Mouse (Mus musculus) MEL (cell line): Measurements from ENCODE around the gene Ddx24. TPM values are rescaled to one million over a fixed set of nuclear protein-coding genes. Genes with fewer than 3 reads are reported as not detected.

Experiments
- DNase-seq: peaks from one replicate; pipeline ENCODE4 v3.0.0; 2011; ENCODE audit warnings: low read depth, low spot score
- H3K27ac ChIP-seq: 2 replicates; pipeline ENCODE4 v1.5.1; 2012; ENCODE audit warnings: low read depth, mild to moderate bottlenecking, control low read depth, low read length, moderate library complexity; ENCODE audit not compliant: control insufficient read depth
- H3K27me3 ChIP-seq, 2 experiments: fragments of 150-350 bp in 1 of 2; sonication (generic) in 1 of 2; 2 replicates each; pipeline ENCODE4 v1.6.1; 2012; ENCODE audit warnings: low read length in 2 of 2, mild to moderate bottlenecking in 2 of 2, improper control_type of control experiment in 1 of 2, moderate library complexity in 1 of 2; ENCODE audit not compliant: insufficient read depth in 2 of 2, control insufficient read depth in 1 of 2
- H3K36me3 ChIP-seq, 2 experiments: 2 replicates each; pipeline ENCODE4 v1.6.1; 2012 to 2014; ENCODE audit warnings: low read length in 2 of 2, improper control_type of control experiment in 1 of 2, inconsistent platforms in 1 of 2, mild to moderate bottlenecking in 1 of 2; ENCODE audit not compliant: insufficient read depth in 2 of 2, control insufficient read depth in 1 of 2
- H3K4me1 ChIP-seq, 2 experiments: fragments of 150-350 bp in 1 of 2; sonication (generic) in 1 of 2; 2 replicates each; pipeline ENCODE4 v1.6.1; 2012; ENCODE audit warnings: low read length in 2 of 2, improper control_type of control experiment in 1 of 2, mild to moderate bottlenecking in 1 of 2; ENCODE audit not compliant: insufficient read depth in 2 of 2, control insufficient read depth in 1 of 2
- H3K4me3 ChIP-seq, 2 experiments: fragments of 150-350 bp in 1 of 2; sonication (generic) in 1 of 2; 2 replicates each; pipeline ENCODE4 v1.5.1; 2012; ENCODE audit warnings: low read depth in 2 of 2, low read length in 2 of 2, mild to moderate bottlenecking in 2 of 2, moderate library complexity in 2 of 2, control low read depth in 1 of 2, improper control_type of control experiment in 1 of 2; ENCODE audit not compliant: control insufficient read depth in 1 of 2, insufficient read depth in 1 of 2
- H3K79me2 ChIP-seq: 2 replicates; pipeline ENCODE4 v1.6.1; 2012; ENCODE audit warnings: mild to moderate bottlenecking, low read length, moderate library complexity; ENCODE audit not compliant: control insufficient read depth, poor library complexity, insufficient read depth
- H3K9ac ChIP-seq: 2 replicates; pipeline ENCODE4 v1.6.1; 2012; ENCODE audit warnings: low read depth, mild to moderate bottlenecking, control low read depth, low read length, moderate library complexity; ENCODE audit not compliant: control insufficient read depth, poor library complexity, severe bottlenecking
- H3K9me3 ChIP-seq: fragments of 150-350 bp; sonication (generic); replicated peaks from 2 replicates; pipeline ENCODE4 v1.6.1; 2012; ENCODE audit warnings: mild to moderate bottlenecking, low read length, improper control_type of control experiment, moderate library complexity; ENCODE audit not compliant: insufficient read depth
- BHLHE40 ChIP-seq: IDR thresholded peaks from 2 replicates; pipeline ENCODE4 v1.6.1; 2012; ENCODE audit warnings: low read depth, mild to moderate bottlenecking, inconsistent platforms, low read length, improper control_type of control experiment, borderline replicate concordance
- CHD1 ChIP-seq: IDR thresholded peaks from 2 replicates; pipeline ENCODE4 v1.6.1; 2012; ENCODE audit warnings: low read depth, mild to moderate bottlenecking, inconsistent platforms, low read length, improper control_type of control experiment
- CTCF ChIP-seq, 3 experiments: IDR thresholded peaks in 2 of 3; conservative IDR thresholded peaks in 1 of 3; 2 replicates each; pipeline ENCODE4 v1.5.1; 2011 to 2012; ENCODE audit warnings: low read length in 3 of 3, low read depth in 2 of 3, mild to moderate bottlenecking in 2 of 3, improper control_type of control experiment in 1 of 3, inconsistent platforms in 1 of 3, mixed read lengths in 1 of 3, moderate library complexity in 1 of 3; ENCODE audit not compliant: control insufficient read depth in 1 of 3, insufficient read depth in 1 of 3, poor library complexity in 1 of 3, severe bottlenecking in 1 of 3
- ELF1 ChIP-seq: IDR thresholded peaks from 2 replicates; pipeline ENCODE4 v1.6.1; 2014; ENCODE audit warnings: low read depth, mild to moderate bottlenecking, inconsistent platforms, low read length, improper control_type of control experiment, moderate library complexity
- EP300 ChIP-seq, 2 experiments: IDR thresholded peaks; 2 replicates each; pipeline ENCODE4 v1.6.1; 2011; ENCODE audit warnings: improper control_type of control experiment in 2 of 2, low read length in 2 of 2, low read depth in 1 of 2, mild to moderate bottlenecking in 1 of 2
- ETS1 ChIP-seq: IDR thresholded peaks from 2 replicates; pipeline ENCODE4 v1.6.1; 2012; ENCODE audit warnings: low read depth, mild to moderate bottlenecking, inconsistent platforms, low read length, improper control_type of control experiment, moderate library complexity
- GATA1 ChIP-seq: IDR thresholded peaks from 2 replicates; pipeline ENCODE4 v1.6.1; 2011; ENCODE audit warnings: low read depth, low read length, improper control_type of control experiment
- HCFC1 ChIP-seq: IDR thresholded peaks from 2 replicates; pipeline ENCODE4 v1.6.1; 2012; ENCODE audit warnings: low read depth, mild to moderate bottlenecking, inconsistent platforms, low read length, improper control_type of control experiment, moderate library complexity
- KAT2A ChIP-seq: conservative IDR thresholded peaks from 2 replicates; pipeline ENCODE4 v1.6.1; 2012; ENCODE audit warnings: low read depth, low read length, improper control_type of control experiment, inconsistent platforms
- MAX ChIP-seq: IDR thresholded peaks from 2 replicates; pipeline ENCODE4 v1.6.1; 2011; ENCODE audit warnings: low read length, improper control_type of control experiment
- MAZ ChIP-seq: IDR thresholded peaks from 2 replicates; pipeline ENCODE4 v1.6.1; 2012; ENCODE audit warnings: low read depth, mild to moderate bottlenecking, inconsistent platforms, low read length, improper control_type of control experiment
- MEF2A ChIP-seq: IDR thresholded peaks from 2 replicates; pipeline ENCODE4 v1.6.1; 2014; ENCODE audit warnings: low read depth, mild to moderate bottlenecking, inconsistent platforms, low read length, improper control_type of control experiment; ENCODE audit not compliant: poor library complexity, insufficient replicate concordance, severe bottlenecking; ENCODE audit errors: extremely low read depth
- MXI1 ChIP-seq: IDR thresholded peaks from 2 replicates; pipeline ENCODE4 v1.6.1; 2011; ENCODE audit warnings: mild to moderate bottlenecking, low read depth, low read length, improper control_type of control experiment
- MYC ChIP-seq: IDR thresholded peaks from 2 replicates; pipeline ENCODE4 v1.6.1; 2011; ENCODE audit warnings: low read depth, mild to moderate bottlenecking, low read length, improper control_type of control experiment, moderate library complexity
- NELFE ChIP-seq: IDR thresholded peaks from 2 replicates; pipeline ENCODE4 v1.6.1; 2011; ENCODE audit warnings: low read depth, low read length, improper control_type of control experiment
- POLR2A ChIP-seq, 2 experiments: IDR thresholded peaks; 2 replicates each; pipeline ENCODE4 v1.6.1; 2011 to 2012; ENCODE audit warnings: low read length in 2 of 2, mild to moderate bottlenecking in 2 of 2, control low read depth in 1 of 2, improper control_type of control experiment in 1 of 2, low read depth in 1 of 2, moderate library complexity in 1 of 2; ENCODE audit not compliant: control insufficient read depth in 1 of 2, insufficient read depth in 1 of 2, poor library complexity in 1 of 2
- POLR2AphosphoS2 ChIP-seq: IDR thresholded peaks from 2 replicates; pipeline ENCODE4 v1.6.1; 2011; ENCODE audit warnings: low read length, improper control_type of control experiment
- POLR2AphosphoS5 ChIP-seq: IDR thresholded peaks from 2 replicates; pipeline ENCODE4 v1.6.1; 2012; ENCODE audit warnings: low read depth, borderline replicate concordance, mild to moderate bottlenecking, inconsistent platforms, low read length, moderate library complexity, mixed read lengths
- RAD21 ChIP-seq: IDR thresholded peaks from 2 replicates; pipeline ENCODE4 v1.6.1; 2011; ENCODE audit warnings: mild to moderate bottlenecking, low read depth, low read length, improper control_type of control experiment
- RCOR1 ChIP-seq: IDR thresholded peaks from 2 replicates; pipeline ENCODE4 v1.6.1; 2012; ENCODE audit warnings: low read depth, mild to moderate bottlenecking, inconsistent platforms, low read length, improper control_type of control experiment
- SIN3A ChIP-seq: IDR thresholded peaks from 2 replicates; pipeline ENCODE4 v1.6.1; 2012; ENCODE audit warnings: low read length, improper control_type of control experiment, inconsistent platforms
- TBP ChIP-seq: IDR thresholded peaks from 2 replicates; pipeline ENCODE4 v1.8.0; 2011; ENCODE audit warnings: low read depth, low read length, improper control_type of control experiment
- TCF12 ChIP-seq: IDR thresholded peaks from 2 replicates; pipeline ENCODE4 v1.6.1; 2014; ENCODE audit warnings: low read depth, mild to moderate bottlenecking, inconsistent platforms, low read length, improper control_type of control experiment, moderate library complexity
- UBTF ChIP-seq: IDR thresholded peaks from 2 replicates; pipeline ENCODE4 v1.6.1; 2012; ENCODE audit warnings: low read depth, mild to moderate bottlenecking, inconsistent platforms, low read length, improper control_type of control experiment, moderate library complexity, borderline replicate concordance; ENCODE audit not compliant: insufficient read depth
- USF1 ChIP-seq: IDR thresholded peaks from 2 replicates; pipeline ENCODE4 v1.6.1; 2014; ENCODE audit warnings: low read depth, mild to moderate bottlenecking, inconsistent platforms, low read length, improper control_type of control experiment, moderate library complexity
- USF2 ChIP-seq, 2 experiments: IDR thresholded peaks; 2 replicates each; pipeline ENCODE4 v1.6.1; 2011 to 2012; ENCODE audit warnings: improper control_type of control experiment in 2 of 2, low read length in 2 of 2, borderline replicate concordance in 1 of 2, inconsistent platforms in 1 of 2, low read depth in 1 of 2, mild to moderate bottlenecking in 1 of 2; ENCODE audit not compliant: insufficient read depth in 1 of 2
- ZMIZ1 ChIP-seq: IDR thresholded peaks from 2 replicates; pipeline ENCODE4 v1.6.1; 2012; ENCODE audit warnings: low read depth, mild to moderate bottlenecking, inconsistent platforms, low read length, improper control_type of control experiment, moderate library complexity
- polyA plus RNA-seq, 2 experiments: library from polyadenylated mRNA; stranded (reverse) in 1 of 2; unstranded in 1 of 2; fragments of >175 nt in 1 of 2; fragments of >200 nt in 1 of 2; gene quantifications; 2 replicates each; pipeline versions ENCODE4 v1.2.1 to v1.2.4; 2012; ENCODE audit warnings: low replicate concordance in 2 of 2, low read depth in 1 of 2; ENCODE audit not compliant: insufficient read length in 2 of 2, insufficient read depth in 1 of 2, missing spikeins in 1 of 2
- total RNA-seq: library from RNA; depleted of rRNA; stranded (reverse); fragments of 300-350 nt; gene quantifications from 2 replicates; pipeline ENCODE4 v1.2.3, GENCODE M21; 2012

Ddx24 gene
- total and polyA plus RNA-seq, 3 experiments, result 113 to 876 (median 124) TPM

- Histone ChIP-seq H3K4me3 (peak overlapping the region; percentile 69 to 79), H3K4me1 (peaks cover 3 to 14% of the 10 kb centered on the region in 2 experiments; a peak in 3 of 4 replicates), H3K9ac (peak overlapping the region; percentile 81), H3K36me3 (peaks cover 0 to 5% of the 10 kb centered on the region in 2 experiments; a peak in 3 of 4 replicates), H3K27ac (peak overlapping the region; percentile 87), H3K27me3 (no peaks in the 10 kb centered on the region), H3K9me3 (no peaks in the 10 kb centered on the region), H3K79me2 (no peaks in the 10 kb centered on the region)
- TF ChIP-seq RCOR1 (no peak), CHD1 (no peak), POLR2A (IDR thresholded peaks at IDR 0.05; ENCODE audit: control insufficient read depth in 1 of 2, insufficient read depth in 1 of 2, low read depth in 1 of 2, low read length in 2 of 2, poor library complexity in 1 of 2) (no peak), POLR2AphosphoS2 (no peak), RAD21 (no peak)
- no peak for DNase-seq
These were observed 9.2 kb upstream of the Ddx24 start for GRCm38 (mm10) chr12:103434861-103435260.

DNA sequence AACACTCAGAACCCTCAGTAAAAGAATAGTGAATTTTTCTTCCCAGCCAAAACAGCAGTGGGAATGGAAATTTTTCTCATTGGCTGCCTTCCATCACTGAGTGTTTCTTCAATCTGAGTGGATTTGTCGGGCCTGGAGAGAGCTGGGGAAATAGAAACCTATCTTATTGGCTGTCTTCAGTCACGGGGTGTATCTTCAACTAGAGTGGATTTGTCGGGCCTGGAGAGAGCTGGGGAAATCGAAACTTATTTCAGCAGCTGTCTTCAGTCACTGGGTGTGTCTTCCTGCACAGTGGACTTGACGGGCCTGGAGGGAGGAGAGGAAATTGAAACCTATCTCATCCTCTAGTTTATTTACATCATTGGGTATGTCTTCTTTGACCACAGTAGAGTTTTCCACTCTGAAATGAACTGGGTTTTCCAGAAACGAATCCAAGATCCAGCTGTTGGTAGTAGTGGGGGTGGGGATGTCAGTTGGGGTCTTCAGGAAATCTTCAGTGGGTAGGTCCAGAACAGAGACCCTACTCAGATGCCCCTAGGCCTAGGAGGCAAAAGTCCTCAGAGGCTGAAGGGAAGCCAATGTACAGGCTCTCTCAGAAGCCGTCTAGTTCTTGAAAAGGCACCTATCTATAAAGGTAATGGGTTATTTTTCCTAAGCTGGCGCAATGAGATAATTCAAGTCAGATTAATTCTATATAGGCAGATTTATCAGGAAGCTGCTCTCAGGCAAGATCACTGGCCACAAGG, 8.5 kb upstream of the Ddx24 start, which contains the start of gene Ifi27:
TSS of gene Ifi27 (plus strand) at position 226 of the 746 bp plus-strand sequence.
- TF ChIP-seq USF2 (IDR thresholded peaks at IDR 0.05; ENCODE audit: borderline replicate concordance in 1 of 2, insufficient read depth in 1 of 2, low read depth in 1 of 2, low read length in 2 of 2) (peak; percentile 55 to 95), ZMIZ1 (no peak), TBP (peak; percentile 80), RCOR1 (no peak), RAD21 (no peak), KAT2A (no peak), MAZ (no peak), CTCF (IDR thresholded peaks at IDR 0.05 in 2 of 3, conservative IDR thresholded peaks at IDR 0.05 in 1 of 3; ENCODE audit: control insufficient read depth in 1 of 3, insufficient read depth in 1 of 3, low read depth in 2 of 3, low read length in 3 of 3, poor library complexity in 1 of 3, severe bottlenecking in 1 of 3) (no peak), MXI1 (peak; percentile 71), POLR2AphosphoS2 (peak; percentile 49; the same call in 1 of the 2 replicates), POLR2A (IDR thresholded peaks at IDR 0.05; ENCODE audit: control insufficient read depth in 1 of 2, insufficient read depth in 1 of 2, low read depth in 1 of 2, low read length in 2 of 2, poor library complexity in 1 of 2) (peak in 1 of 2 experiments; percentile 66; a peak in 2 of 4 replicates), HCFC1 (peak; percentile 84), GATA1 (0 out of 2 replicates have a peak, but pooled peaks have one; percentile 5), MAX (peak; percentile 85), ETS1 (peak; percentile 90), MEF2A (no peak), BHLHE40 (no peak), USF1 (peak; percentile 99), UBTF (no peak), EP300 (IDR thresholded peaks at IDR 0.05; ENCODE audit: low read depth in 1 of 2, low read length in 2 of 2) (no peak), SIN3A (peak; percentile 92), MYC (no peak), TCF12 (peak; percentile 42; the same call in 1 of the 2 replicates), NELFE (peak; percentile 71), ELF1 (peak; percentile 68), POLR2AphosphoS5 (no peak; the same call in 1 of the 2 replicates)
- Histone ChIP-seq H3K79me2 (no peaks in the 10 kb centered on the region), H3K9me3 (no peaks in the 10 kb centered on the region), H3K27me3 (no peaks in the 10 kb centered on the region), H3K9ac (peak within 1 kb of the TSS; percentile 81), H3K4me1 (peaks cover 3 to 14% of the 10 kb centered on the region in 2 experiments; a peak in 3 of 4 replicates), H3K4me3 (peak within 1 kb of the TSS; percentile 69 to 79), H3K36me3 (peaks cover 0 to 5% of the 10 kb centered on the region in 2 experiments; a peak in 3 of 4 replicates), H3K27ac (peak within 1 kb of the TSS; percentile 87)
- peak; percentile 92 for DNase-seq
